Mouse (Mus musculus) embryonic facial prominence, embryonic 11.5 days (tissue): Measurements from ENCODE around the gene Tmem106c. TPM values are rescaled to one million over a fixed set of nuclear protein-coding genes. Genes with fewer than 3 reads are reported as not detected.
A peak's percentile ranks its signal among the peaks of the same experiment; 100 is the strongest.

Experiments used
- ATAC-seq: fragments of 200-750 bp; cut with Nextera tagmentation; replicated peaks from 2 replicates; pipeline ENCODE4 v1.8.0; 2017; ENCODE audit warnings: low read depth; ENCODE audit not compliant: insufficient number of reproducible peaks, low FRiP score, low TSS enrichment
- DNase-seq: peaks from one replicate; pipeline ENCODE4 v3.0.0-alpha.2; 2015; ENCODE audit warnings: low spot score
- H3K27ac ChIP-seq: fragments of 300-500 bp; sonication (generic); replicated peaks from 2 replicates; pipeline ENCODE4 v1.5.1; 2014; ENCODE audit warnings: mild to moderate bottlenecking, low read depth, low read length, control low read depth
- H3K27me3 ChIP-seq: fragments of 300-500 bp; sonication (generic); 2 replicates; pipeline ENCODE4 v1.6.1; 2014; ENCODE audit warnings: mild to moderate bottlenecking, low read length, moderate library complexity, mixed read lengths; ENCODE audit not compliant: control insufficient read depth, insufficient read depth
- H3K36me3 ChIP-seq: fragments of 300-500 bp; sonication (generic); replicated peaks from 2 replicates; pipeline ENCODE4 v1.6.1; 2014; ENCODE audit warnings: low read depth, mild to moderate bottlenecking, low read length, moderate library complexity, mixed read lengths; ENCODE audit not compliant: control insufficient read depth, insufficient read depth
- H3K4me1 ChIP-seq: fragments of 300-500 bp; sonication (generic); 2 replicates; pipeline ENCODE4 v1.6.1; 2014; ENCODE audit warnings: low read length, mixed read lengths; ENCODE audit not compliant: control insufficient read depth, insufficient read depth
- H3K4me2 ChIP-seq: fragments of 300-500 bp; sonication (generic); 2 replicates; pipeline ENCODE4 v1.6.1; 2014; ENCODE audit warnings: low read depth, mild to moderate bottlenecking, control low read depth, low read length, moderate library complexity
- H3K4me3 ChIP-seq: fragments of 300-500 bp; sonication (generic); 2 replicates; pipeline ENCODE4 v1.5.1; 2014; ENCODE audit warnings: low read depth, low read length, control low read depth
- H3K9ac ChIP-seq: fragments of 300-500 bp; sonication (generic); replicated peaks from 2 replicates; pipeline ENCODE4 v1.6.1; 2014; ENCODE audit warnings: mild to moderate bottlenecking, control low read depth, low read length
- H3K9me3 ChIP-seq: fragments of 300-500 bp; sonication (generic); replicated peaks from 2 replicates; pipeline ENCODE4 v1.6.1; 2016; ENCODE audit warnings: mild to moderate bottlenecking, low read length, inconsistent platforms, mixed read lengths; ENCODE audit not compliant: control insufficient read depth
- WGBS: fragments of 180-500 bp; shearing (Covaris S2); extraction: QIAGEN DNeasy Blood & Tissue Kit; methylation state at CpG from one replicate; pipeline ENCODE4 v1.1.7; 2014; 5-methylcytosine and 5-hydroxymethylcytosine counted together
- polyA plus RNA-seq: library from polyadenylated mRNA; unstranded; fragments of >200 nt; fragmentation: Nextera tagmentation; extraction: Ambion mirVana; gene quantifications from 2 replicates; pipeline ENCODE4 v1.2.1, GENCODE M21; 2014

The Tmem106c gene
- polyA plus RNA-seq, 1 experiment from 2014 or later: 39.1 TPM

- no peak overlapping the region for H3K4me3 ChIP-seq
- no peaks in the 10 kb centered on the region for H3K9me3 ChIP-seq
- no peaks in the 10 kb centered on the region for H3K27me3 ChIP-seq
- no peaks in the 10 kb centered on the region; the same call in 1 of the 2 replicates for H3K4me1 ChIP-seq
- DNase-seq (no peak), ATAC-seq (no peak)
- no peak overlapping the region for H3K27ac ChIP-seq
- no peak overlapping the region for H3K4me2 ChIP-seq
- H3K9ac ChIP-seq: no peak overlapping the region
- H3K36me3 ChIP-seq: no peaks in the 10 kb centered on the region
- WGBS: 75% methylated on average over 11 of the region's 11 CpGs
Observed at GRCm38 (mm10) chr15:97944919-97945574, 19.0 kb upstream of the Tmem106c start.

- H3K4me2 ChIP-seq: no peak overlapping the region
- H3K4me1 ChIP-seq: no peaks in the 10 kb centered on the region; the same call in 1 of the 2 replicates
- H3K36me3 ChIP-seq: no peaks in the 10 kb centered on the region
- no peak overlapping the region for H3K27ac ChIP-seq
- no peaks in the 10 kb centered on the region for H3K9me3 ChIP-seq
- H3K4me3 ChIP-seq: no peak overlapping the region
- 83% methylated on average over 10 of the region's 11 CpGs for WGBS
- no peak overlapping the region for H3K9ac ChIP-seq
- ATAC-seq (no peak), DNase-seq (no peak)
- H3K27me3 ChIP-seq: no peaks in the 10 kb centered on the region
Observed at GRCm38 (mm10) chr15:97945656-97946315, 18.2 kb upstream of the Tmem106c start.

- no peak for ATAC-seq
- Histone ChIP-seq H3K36me3 (no peaks in the 10 kb centered on the region), H3K27ac (no peak overlapping the region), H3K9ac (no peak overlapping the region; the same call in 1 of the 2 replicates), H3K4me1 (no peaks in the 10 kb centered on the region; the same call in 1 of the 2 replicates), H3K27me3 (no peaks in the 10 kb centered on the region), H3K9me3 (no peaks in the 10 kb centered on the region), H3K4me3 (no peak overlapping the region), H3K4me2 (no peak overlapping the region)
- DNase-seq: peak; percentile 37
- WGBS: 30% methylated on average over 7 of the region's 7 CpGs
Observed at GRCm38 (mm10) chr15:97948720-97949119, 15.3 kb upstream of the Tmem106c start.

GRCm38 (mm10) chr15:97949706-97950105, 14.3 kb upstream of the Tmem106c start:
- 70% methylated on average over 3 of the region's 3 CpGs for WGBS

GRCm38 (mm10) chr15:97950240-97950639, 13.8 kb upstream of the Tmem106c start:
- Histone ChIP-seq H3K27me3 (no peaks in the 10 kb centered on the region), H3K9me3 (no peaks in the 10 kb centered on the region), H3K4me3 (no peak overlapping the region), H3K36me3 (no peaks in the 10 kb centered on the region), H3K4me1 (no peaks in the 10 kb centered on the region; the same call in 1 of the 2 replicates), H3K27ac (no peak overlapping the region), H3K9ac (no peak overlapping the region), H3K4me2 (no peak overlapping the region)
- WGBS: 81% methylated on average over 7 of the region's 7 CpGs
- ATAC-seq: no peak
- no peak for DNase-seq

More at GRCm38 (mm10) chr15:97949706-97950105, 14.3 kb upstream of the Tmem106c start:
- DNase-seq (no peak), ATAC-seq (no peak)
- Histone ChIP-seq H3K9ac (peak overlapping the region; percentile 22; the same call in 1 of the 2 replicates), H3K9me3 (no peaks in the 10 kb centered on the region), H3K27me3 (no peaks in the 10 kb centered on the region), H3K36me3 (no peaks in the 10 kb centered on the region), H3K27ac (no peak overlapping the region), H3K4me1 (no peaks in the 10 kb centered on the region; the same call in 1 of the 2 replicates), H3K4me3 (no peak overlapping the region), H3K4me2 (no peak overlapping the region)

- H3K9ac ChIP-seq: no peak overlapping the region
- H3K4me2 ChIP-seq: no peak overlapping the region
- H3K27me3 ChIP-seq: no peaks in the 10 kb centered on the region
- peak; percentile 91 for DNase-seq
- peak; percentile 72; the same call in 1 of the 2 replicates for ATAC-seq
- no peaks in the 10 kb centered on the region; the same call in 1 of the 2 replicates for H3K4me1 ChIP-seq
- H3K36me3 ChIP-seq: no peaks in the 10 kb centered on the region
- no peak overlapping the region for H3K4me3 ChIP-seq
- no peak overlapping the region for H3K27ac ChIP-seq
- no peaks in the 10 kb centered on the region for H3K9me3 ChIP-seq
- WGBS: 14% methylated on average over 16 of the region's 16 CpGs
Observed at GRCm38 (mm10) chr15:97952137-97952888, 11.7 kb upstream of the Tmem106c start.

- H3K4me2 ChIP-seq: no peak overlapping the region
- H3K4me3 ChIP-seq: no peak overlapping the region
- no peak overlapping the region for H3K9ac ChIP-seq
- DNase-seq (no peak), ATAC-seq (no peak)
- H3K27ac ChIP-seq: no peak overlapping the region
- 67% methylated on average over 4 of the region's 4 CpGs for WGBS
- no peaks in the 10 kb centered on the region; the same call in 1 of the 2 replicates for H3K4me1 ChIP-seq
- no peaks in the 10 kb centered on the region for H3K36me3 ChIP-seq
- no peaks in the 10 kb centered on the region for H3K27me3 ChIP-seq
- H3K9me3 ChIP-seq: no peaks in the 10 kb centered on the region
Observed at GRCm38 (mm10) chr15:97952889-97953189, 11.2 kb upstream of the Tmem106c start.

GRCm38 (mm10) chr15:97954671-97955070, 9.3 kb upstream of the Tmem106c start:
- Histone ChIP-seq H3K9me3 (no peaks in the 10 kb centered on the region), H3K36me3 (no peaks in the 10 kb centered on the region), H3K4me3 (no peak overlapping the region), H3K4me1 (no peaks in the 10 kb centered on the region), H3K4me2 (no peak overlapping the region), H3K27me3 (no peaks in the 10 kb centered on the region), H3K27ac (no peak overlapping the region), H3K9ac (no peak overlapping the region)
- no peak for ATAC-seq
- no peak for DNase-seq
- WGBS: 79% methylated on average over 8 of the region's 8 CpGs
